Mouse (Mus musculus): ENCODE results near the gene 4921504E06Rik. TPM values are rescaled to one million over a fixed set of nuclear protein-coding genes. Genes with fewer than 3 reads are reported as not detected.

Gene 4921504E06Rik
- polyA plus RNA-seq, 1 experiment from 2014 or later, result 0.48 TPM

- Histone ChIP-seq H3K4me2 (peak overlapping the region; percentile 60), H3K4me3 (0 out of 2 replicates have a peak overlapping the region, but pooled peaks have one; percentile 38)
- 2% methylated on average over 41 of the region's 41 CpGs for WGBS
Observed at GRCm38 (mm10) chr2:19431614-19432323, 121.9 kb downstream of the 4921504E06Rik start.

GRCm38 (mm10) chr2:19431186-19431585 lies 122.5 kb downstream of the 4921504E06Rik start:
- H3K4me2 ChIP-seq, result peak overlapping the region; percentile 60
- peaks cover 26% of the 10 kb centered on the region for H3K4me1 ChIP-seq (replicated peaks)
- peak; percentile 74 for ATAC-seq (ENCODE audit: low FRiP score)
- H3K9me3 ChIP-seq, result no peaks in the 10 kb centered on the region
- H3K36me3 ChIP-seq, result no peaks in the 10 kb centered on the region
- H3K4me3 ChIP-seq, result peak overlapping the region; percentile 38
- peaks cover 97% of the 10 kb centered on the region for H3K27me3 ChIP-seq
- no peak overlapping the region for H3K27ac ChIP-seq
- no peak overlapping the region for H3K9ac ChIP-seq
- under 1% methylated on average over 18 of the region's 18 CpGs for WGBS

More at GRCm38 (mm10) chr2:19431614-19432323, 121.9 kb downstream of the 4921504E06Rik start:
- H3K9me3 ChIP-seq, result no peaks in the 10 kb centered on the region
- peaks cover 26% of the 10 kb centered on the region for H3K4me1 ChIP-seq (replicated peaks)
- H3K9ac ChIP-seq, result no peak overlapping the region
- no peaks in the 10 kb centered on the region for H3K36me3 ChIP-seq
- H3K27me3 ChIP-seq, result peaks cover 96% of the 10 kb centered on the region
- ATAC-seq (ENCODE audit: low FRiP score), result peak; percentile 75
- H3K27ac ChIP-seq, result no peak overlapping the region

DNA sequence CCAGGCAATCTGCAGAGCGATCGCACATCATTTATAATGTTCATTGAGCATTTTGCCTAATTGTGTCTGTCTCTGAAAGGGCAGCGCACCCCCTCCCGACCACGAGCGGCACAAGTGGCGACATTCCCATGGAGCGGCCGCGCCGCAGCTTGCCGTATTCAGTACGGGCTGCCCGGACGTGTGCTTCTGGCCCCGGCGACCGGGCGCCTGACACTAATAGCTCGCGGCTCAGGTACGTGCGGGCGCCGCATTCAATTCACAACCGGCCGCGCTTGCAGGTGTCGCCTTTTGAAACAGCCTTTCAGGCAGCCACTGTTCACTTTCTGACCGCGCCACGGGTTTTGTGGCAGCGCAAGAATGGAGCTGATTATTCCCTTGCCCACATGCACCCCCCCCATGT lies 123.0 kb downstream of the 4921504E06Rik start:
- no peaks in the 10 kb centered on the region for H3K36me3 ChIP-seq
- peaks cover 95% of the 10 kb centered on the region for H3K27me3 ChIP-seq
- peaks cover 26% of the 10 kb centered on the region for H3K4me1 ChIP-seq (replicated peaks)
- no peak overlapping the region for H3K9ac ChIP-seq
- peak overlapping the region; percentile 38 for H3K4me3 ChIP-seq
- H3K9me3 ChIP-seq, result no peaks in the 10 kb centered on the region
- ATAC-seq (ENCODE audit: low FRiP score), result peak; percentile 47; the same call in 1 of the 2 replicates
- no peak overlapping the region for H3K27ac ChIP-seq
- peak overlapping the region; percentile 60 for H3K4me2 ChIP-seq
- WGBS, result 1% methylated on average over 33 of the region's 33 CpGs

DNA sequence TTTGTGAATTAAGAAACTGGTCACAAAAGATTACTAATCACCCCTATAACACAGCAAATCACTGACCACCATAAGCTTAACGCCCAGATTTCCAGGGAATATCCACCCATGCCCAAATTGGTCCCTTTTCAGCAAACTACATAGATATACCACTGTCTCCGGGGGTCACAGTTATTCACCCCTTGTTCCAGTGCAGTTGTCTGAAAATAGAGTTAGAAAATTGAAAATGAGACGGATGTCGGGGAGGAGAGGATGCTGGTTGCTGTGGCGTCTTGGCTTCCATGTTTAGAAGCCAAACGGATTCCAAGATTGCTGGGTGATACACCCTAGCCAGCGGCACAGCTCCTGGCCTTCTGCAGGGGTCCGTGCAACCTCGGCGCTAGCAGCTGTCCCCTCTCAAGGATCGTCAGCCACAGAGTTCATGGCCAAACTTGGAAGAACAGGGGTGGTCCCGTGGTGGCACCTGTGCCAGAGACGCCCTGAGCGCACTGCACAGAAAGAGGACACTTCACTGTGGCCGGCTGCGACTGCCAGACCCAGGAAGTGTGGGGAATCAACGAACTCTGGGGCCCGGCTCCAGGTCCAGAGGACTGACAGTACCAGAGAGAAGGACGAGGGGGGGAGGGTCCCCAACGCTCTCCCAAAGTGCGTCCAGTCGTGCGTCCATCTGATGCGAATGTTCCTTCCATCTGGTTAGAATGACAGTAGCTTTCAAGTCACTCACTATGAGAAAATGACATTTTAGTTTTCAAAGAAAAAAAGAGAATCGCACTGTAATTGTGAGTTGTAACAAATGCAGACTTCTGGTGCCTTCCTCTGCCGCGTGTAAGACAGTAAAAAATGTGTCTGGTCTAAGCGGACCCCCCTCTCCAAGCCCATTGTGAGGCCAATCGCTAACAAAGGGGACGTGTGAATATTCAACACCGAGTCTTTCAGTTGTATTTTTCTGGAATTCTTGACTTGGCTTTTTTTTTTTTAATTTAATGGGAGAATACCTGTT lies 123.7 kb downstream of the 4921504E06Rik start:
- no peak overlapping the region for H3K9ac ChIP-seq
- H3K27ac ChIP-seq, result no peak overlapping the region
- H3K4me3 ChIP-seq, result peak overlapping the region; percentile 38
- H3K4me2 ChIP-seq, result peak overlapping the region; percentile 60
- H3K9me3 ChIP-seq, result no peaks in the 10 kb centered on the region
- peaks cover 26% of the 10 kb centered on the region for H3K4me1 ChIP-seq (replicated peaks)
- H3K27me3 ChIP-seq, result peaks cover 95% of the 10 kb centered on the region
- H3K36me3 ChIP-seq, result no peaks in the 10 kb centered on the region
- 2% methylated on average over 31 of the region's 31 CpGs for WGBS
- no peak for ATAC-seq (ENCODE audit: low FRiP score)

DNA sequence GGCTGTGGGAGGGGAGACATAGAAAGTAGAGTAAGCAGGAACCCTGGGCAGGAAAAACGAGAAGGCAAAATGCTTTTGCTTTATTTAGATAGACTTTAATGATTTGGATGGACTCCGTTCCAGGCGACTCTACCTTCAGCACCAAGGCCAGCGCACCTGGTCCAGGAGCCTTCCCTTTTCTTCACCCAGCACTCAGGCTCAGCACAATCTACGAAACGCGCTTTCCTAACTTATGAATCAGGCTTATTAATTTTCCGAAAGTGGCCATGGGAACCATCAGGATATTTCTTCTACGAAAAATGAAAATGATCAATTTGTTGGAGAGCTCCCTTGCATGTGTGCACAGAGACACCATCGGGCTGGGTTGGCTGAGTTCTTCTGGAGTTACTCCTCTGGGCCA lies 124.7 kb downstream of the 4921504E06Rik start:
- no peak for ATAC-seq (ENCODE audit: low FRiP score)
- no peak overlapping the region for H3K4me2 ChIP-seq
- H3K9me3 ChIP-seq, result no peaks in the 10 kb centered on the region
- H3K9ac ChIP-seq, result no peak overlapping the region
- peaks cover 95% of the 10 kb centered on the region for H3K27me3 ChIP-seq
- no peaks in the 10 kb centered on the region for H3K36me3 ChIP-seq
- peaks cover 26% of the 10 kb centered on the region for H3K4me1 ChIP-seq (replicated peaks)
- no peak overlapping the region for H3K4me3 ChIP-seq
- 8% methylated on average over 10 of the region's 10 CpGs for WGBS
- no peak overlapping the region for H3K27ac ChIP-seq

DNA sequence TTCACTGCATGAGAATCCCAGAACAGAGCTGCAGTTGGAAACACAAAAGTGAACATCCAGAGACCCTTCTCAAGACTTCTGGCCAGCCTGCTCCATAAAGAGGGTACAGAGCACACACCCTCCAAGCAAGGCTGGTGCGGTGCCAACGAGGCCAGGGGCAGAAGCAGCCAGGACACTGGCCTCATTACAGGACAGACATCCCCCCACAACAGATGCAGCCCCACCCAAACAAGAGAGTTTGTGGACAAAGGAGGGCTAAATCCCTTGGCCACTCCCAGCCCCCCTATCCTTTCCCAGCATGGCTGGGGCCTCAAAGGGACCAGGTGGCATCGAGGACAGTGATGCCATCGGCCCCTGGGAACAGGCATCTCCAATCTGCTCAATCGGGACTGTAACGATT lies 130.6 kb downstream of the 4921504E06Rik start:
- H3K27me3 ChIP-seq, result peaks cover 67% of the 10 kb centered on the region

DNA sequence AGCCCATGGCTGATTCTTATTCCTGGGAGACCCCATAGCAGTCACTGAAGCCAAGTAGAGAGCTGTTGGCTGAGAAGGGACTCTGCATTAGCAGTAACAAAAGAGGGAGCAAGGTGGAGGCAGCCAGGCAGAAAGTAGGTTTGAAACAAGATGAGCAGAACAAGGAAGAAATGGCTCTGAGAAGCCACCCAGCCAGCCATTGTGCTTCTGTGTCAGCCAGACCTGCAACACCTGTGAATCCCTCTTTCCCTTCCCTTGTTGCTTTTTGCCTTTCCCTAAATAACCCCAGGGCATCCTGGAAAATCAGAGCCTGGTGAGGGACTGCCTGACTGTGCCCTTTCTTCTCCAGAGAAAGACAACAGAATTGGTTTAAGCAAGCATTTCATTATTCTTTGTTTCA lies 131.5 kb downstream of the 4921504E06Rik start:
- Histone ChIP-seq H3K36me3 (no peaks in the 10 kb centered on the region), H3K4me3 (no peak overlapping the region), H3K9me3 (no peaks in the 10 kb centered on the region), H3K4me1 (replicated peaks) (peaks cover 7% of the 10 kb centered on the region), H3K4me2 (no peak overlapping the region), H3K9ac (no peak overlapping the region), H3K27ac (no peak overlapping the region), H3K27me3 (peaks cover 68% of the 10 kb centered on the region)
- no peak for ATAC-seq (ENCODE audit: low FRiP score)

More for the DNA sequence above, 130.6 kb downstream of the 4921504E06Rik start:
- WGBS, result 64% methylated on average over 6 of the region's 6 CpGs
- Histone ChIP-seq H3K36me3 (no peaks in the 10 kb centered on the region), H3K4me2 (no peak overlapping the region), H3K27ac (no peak overlapping the region), H3K4me3 (no peak overlapping the region), H3K9me3 (no peaks in the 10 kb centered on the region), H3K4me1 (replicated peaks) (peaks cover 7% of the 10 kb centered on the region), H3K9ac (no peak overlapping the region)
- 0 out of 2 replicates have a peak, but pooled peaks have one; percentile 28 for ATAC-seq (ENCODE audit: low FRiP score)

DNA sequence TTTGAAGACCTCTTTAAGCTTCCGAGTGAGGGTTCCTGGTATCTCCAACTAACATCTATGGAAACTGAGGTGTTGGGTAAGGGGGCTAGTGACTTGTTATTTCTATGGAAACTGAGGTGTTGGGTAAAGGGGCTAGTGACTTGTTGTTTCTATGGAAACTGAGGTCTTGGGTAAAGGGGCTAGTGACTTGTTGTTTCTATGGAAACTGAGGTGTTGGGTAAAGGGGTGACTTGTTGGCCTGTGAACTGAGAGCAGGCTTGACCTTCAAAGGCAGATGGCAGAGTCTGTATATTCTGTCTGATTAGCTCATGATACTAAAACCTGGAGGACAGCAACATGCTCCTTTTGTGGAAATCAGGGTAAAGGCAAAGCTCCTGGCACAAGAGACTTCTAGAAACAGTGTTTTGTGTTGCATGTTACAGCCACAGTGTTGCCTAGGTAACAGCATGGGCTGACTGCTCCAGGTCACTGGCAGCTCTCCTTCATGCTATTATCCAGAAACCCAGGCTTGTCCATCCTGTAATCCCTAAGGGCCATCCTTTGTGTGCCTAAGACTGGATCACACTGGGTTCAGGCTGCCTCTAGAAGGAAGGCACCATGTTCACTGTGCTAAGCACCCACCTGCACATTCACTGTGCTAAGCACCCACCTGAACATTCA lies 133.9 kb downstream of the 4921504E06Rik start:
- H3K9me3 ChIP-seq, result no peaks in the 10 kb centered on the region
- no peak overlapping the region for H3K9ac ChIP-seq
- H3K4me1 ChIP-seq (replicated peaks), result peaks cover 8% of the 10 kb centered on the region
- 0 out of 2 replicates have a peak, but pooled peaks have one; percentile 6 for ATAC-seq (ENCODE audit: low FRiP score)
- peaks cover 64% of the 10 kb centered on the region for H3K27me3 ChIP-seq
- H3K4me3 ChIP-seq, result no peak overlapping the region
- no peak overlapping the region for H3K27ac ChIP-seq
- H3K4me2 ChIP-seq, result no peak overlapping the region
- no peaks in the 10 kb centered on the region for H3K36me3 ChIP-seq
- WGBS, result 81% methylated on average over 1 of the region's 1 CpGs

DNA sequence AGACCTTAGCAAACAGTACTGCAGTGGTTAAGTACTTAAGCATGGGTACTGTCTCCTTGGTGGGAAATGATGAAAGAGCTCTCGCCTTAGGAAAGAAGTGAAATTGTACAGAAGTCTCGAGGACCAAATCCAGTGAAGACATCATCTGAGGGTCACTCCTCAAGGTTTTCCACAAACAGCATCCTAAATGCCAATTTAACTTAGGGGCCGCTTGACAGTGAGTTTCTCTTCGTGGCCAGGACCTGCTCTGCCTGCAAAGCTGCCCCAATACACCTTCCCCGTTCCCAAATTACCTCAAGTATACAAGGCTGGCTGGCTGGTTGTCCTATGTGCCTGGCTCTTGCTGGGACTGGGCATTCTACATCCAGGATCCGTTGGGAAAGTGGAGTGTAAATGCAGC lies 137.6 kb downstream of the 4921504E06Rik start:
- WGBS, result 81% methylated on average over 6 of the region's 6 CpGs
- Histone ChIP-seq H3K4me1 (replicated peaks) (peaks cover 7% of the 10 kb centered on the region; the same call in 1 of the 2 replicates), H3K27ac (no peak overlapping the region), H3K36me3 (no peaks in the 10 kb centered on the region), H3K4me2 (no peak overlapping the region), H3K4me3 (no peak overlapping the region), H3K27me3 (peaks cover 36% of the 10 kb centered on the region), H3K9me3 (no peaks in the 10 kb centered on the region), H3K9ac (no peak overlapping the region)
- ATAC-seq (ENCODE audit: low FRiP score), result no peak

DNA sequence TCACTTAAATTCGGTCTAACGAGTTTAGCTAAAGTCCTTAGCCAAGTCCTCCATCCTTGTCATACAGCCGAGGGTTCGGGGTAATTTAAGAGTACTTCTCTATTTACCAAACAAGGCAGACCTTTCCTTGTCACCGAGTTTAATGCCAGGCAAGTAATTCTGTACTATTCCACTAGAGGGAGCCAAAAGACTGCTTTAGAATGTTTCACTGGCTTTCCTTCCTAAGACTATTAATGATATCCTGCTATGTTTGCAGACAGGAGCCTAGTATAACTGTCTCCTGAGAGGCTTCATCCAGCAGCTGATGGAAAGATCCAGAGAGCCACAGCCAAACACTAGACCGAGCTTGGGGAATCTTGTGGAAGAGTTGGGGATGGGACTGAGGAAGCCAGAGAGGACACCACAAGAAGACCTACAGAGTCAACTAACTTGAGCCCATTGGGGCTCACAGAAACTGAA lies 138.6 kb downstream of the 4921504E06Rik start:
- Histone ChIP-seq H3K27ac (no peak overlapping the region), H3K4me1 (replicated peaks) (peaks cover 7% of the 10 kb centered on the region; the same call in 1 of the 2 replicates), H3K4me3 (peak overlapping the region; percentile 32), H3K9me3 (no peaks in the 10 kb centered on the region), H3K9ac (peak overlapping the region; percentile 62), H3K27me3 (peaks cover 36% of the 10 kb centered on the region), H3K4me2 (peak overlapping the region; percentile 60), H3K36me3 (no peaks in the 10 kb centered on the region)
- ATAC-seq (ENCODE audit: low FRiP score), result peak; percentile 69
- 2% methylated on average over 6 of the region's 6 CpGs for WGBS

DNA sequence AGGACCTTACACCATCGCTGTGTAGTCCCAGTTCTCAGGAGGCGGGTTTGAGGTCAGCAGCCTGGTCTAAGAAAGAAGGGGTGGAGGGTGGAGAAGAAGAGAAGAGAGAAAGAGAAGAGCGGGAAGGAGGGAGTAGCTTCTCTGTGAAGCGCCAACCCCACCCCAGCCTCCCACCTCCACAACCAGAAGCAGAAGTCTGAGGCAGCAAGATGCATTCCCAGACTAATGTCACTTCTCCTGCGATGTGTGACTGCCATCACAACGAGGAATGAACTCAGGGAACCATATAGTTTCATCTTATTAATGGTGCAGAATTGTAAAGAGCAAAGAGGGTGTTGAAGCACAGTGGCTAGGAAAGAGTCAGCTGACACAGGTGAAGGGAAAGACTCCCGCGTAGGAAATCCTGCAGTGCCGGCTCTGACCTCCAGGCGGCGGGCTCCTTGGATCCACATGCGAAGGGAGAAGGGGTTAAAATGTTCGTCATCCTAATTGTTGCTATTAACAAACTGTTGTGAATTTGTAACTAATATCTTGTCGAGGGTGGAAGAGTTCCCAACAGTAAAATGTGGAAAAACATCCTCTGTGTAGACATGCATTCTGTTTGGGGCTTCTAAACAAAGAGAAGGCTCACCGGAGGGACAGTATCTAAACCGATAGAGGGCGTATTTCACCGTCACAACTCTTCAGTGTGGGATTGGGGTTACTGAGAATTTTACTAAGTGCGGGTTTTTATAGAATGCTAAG lies 139.3 kb downstream of the 4921504E06Rik start:
- ATAC-seq (ENCODE audit: low FRiP score), result peak; percentile 68
- H3K4me3 ChIP-seq, result peak overlapping the region; percentile 32
- WGBS, result 24% methylated on average over 19 of the region's 19 CpGs

More for the DNA sequence above, 139.3 kb downstream of the 4921504E06Rik start:
- Histone ChIP-seq H3K9me3 (no peaks in the 10 kb centered on the region), H3K4me1 (replicated peaks) (0 out of 2 replicates have a peak, but pooled peaks cover 4% of the 10 kb centered on the region), H3K4me2 (peak overlapping the region; percentile 60), H3K36me3 (no peaks in the 10 kb centered on the region), H3K27me3 (peaks cover 34% of the 10 kb centered on the region), H3K9ac (peak overlapping the region; percentile 62), H3K27ac (no peak overlapping the region)
